Mouse (Mus musculus) ES-E14 (cell line): ENCODE measurements at regions not wholly inside any gene's neighbourhood (a gene's known extent, or its start where the extent isn't known, plus 50 kb on each side); places are given as distances from the start of the nearest gene placed in this dataset.
"Not testable (repeated sequence)": the region's sequence is repeated elsewhere in the genome, so short reads cannot be mapped to it uniquely, and the experiment has no call there.

ENCODE experiments used
- DNase-seq: peaks from one replicate; pipeline ENCODE4 v3.0.0-alpha.2; 2013; ENCODE audit warnings: low read depth, low spot score
- H3K27ac ChIP-seq: 2 replicates; pipeline ENCODE4 v1.5.1; 2012; ENCODE audit warnings: low read depth, mild to moderate bottlenecking, low read length, moderate library complexity, mixed read lengths; ENCODE audit not compliant: poor library complexity, insufficient read depth, severe bottlenecking
- H3K36me3 ChIP-seq: 2 replicates; pipeline ENCODE4 v1.6.1; 2012; ENCODE audit warnings: mild to moderate bottlenecking, low read length, moderate library complexity, mixed read lengths; ENCODE audit not compliant: control insufficient read depth, poor library complexity, insufficient read depth, severe bottlenecking
- H3K4me1 ChIP-seq, 2 experiments: fragments of 150-350 bp in 1 of 2; sonication (generic) in 1 of 2; 2 replicates each; pipeline ENCODE4 v1.6.1; 2012; ENCODE audit warnings: low read length in 2 of 2, mild to moderate bottlenecking in 1 of 2, mixed read lengths in 1 of 2; ENCODE audit not compliant: control insufficient read depth in 2 of 2, insufficient read depth in 2 of 2, poor library complexity in 1 of 2
- H3K4me3 ChIP-seq, 2 experiments: fragments of 150-350 bp in 1 of 2; sonication (generic) in 1 of 2; 2 replicates each; pipeline ENCODE4 v1.5.1; 2012; ENCODE audit warnings: low read length in 2 of 2, low read depth in 1 of 2, mild to moderate bottlenecking in 1 of 2, mixed read lengths in 1 of 2; ENCODE audit not compliant: insufficient read depth in 1 of 2, poor library complexity in 1 of 2, severe bottlenecking in 1 of 2
- H3K9ac ChIP-seq: 2 replicates; pipeline ENCODE4 v1.6.1; 2012; ENCODE audit warnings: low read depth, mild to moderate bottlenecking, low read length, mixed read lengths; ENCODE audit not compliant: poor library complexity, insufficient read depth, severe bottlenecking
- H3K9me3 ChIP-seq: fragments of 150-350 bp; sonication (generic); 2 replicates; pipeline ENCODE4 v1.6.1; 2012; ENCODE audit warnings: low read depth, mild to moderate bottlenecking, low read length; ENCODE audit not compliant: control insufficient read depth, insufficient read depth
- CHD2 ChIP-seq: IDR thresholded peaks from 2 replicates; pipeline ENCODE4 v1.6.1; 2014; ENCODE audit warnings: mild to moderate bottlenecking, low read depth, low read length, inconsistent platforms
- HCFC1 ChIP-seq: IDR thresholded peaks from 2 replicates; pipeline ENCODE4 v1.6.1; 2012; ENCODE audit warnings: low read length, inconsistent platforms, borderline replicate concordance; ENCODE audit not compliant: insufficient read depth
- MAFK ChIP-seq: IDR thresholded peaks from 2 replicates; pipeline ENCODE4 v1.6.1; 2014; ENCODE audit warnings: mild to moderate bottlenecking, low read depth, low read length, inconsistent platforms; ENCODE audit not compliant: insufficient read depth
- ZC3H11A ChIP-seq: IDR thresholded peaks from 2 replicates; pipeline ENCODE4 v1.6.1; 2012; ENCODE audit warnings: low read depth, mild to moderate bottlenecking, inconsistent platforms, low read length, borderline replicate concordance
- ZNF384 ChIP-seq: IDR thresholded peaks from 2 replicates; pipeline ENCODE4 v1.6.1; 2012; ENCODE audit warnings: low read depth, low read length, inconsistent platforms
- in situ Hi-C, 2 experiments: fragments of 600-800 bp; cut with MboI; formaldehyde crosslinking; loops; one replicate each; pipeline ENCODE4 v1.15.1; 2025; ENCODE audit warnings: low sequenced_read_pairs in 2 of 2, inconsistent platforms in 1 of 2; ENCODE audit not compliant: unreplicated experiment in 2 of 2

DNA sequence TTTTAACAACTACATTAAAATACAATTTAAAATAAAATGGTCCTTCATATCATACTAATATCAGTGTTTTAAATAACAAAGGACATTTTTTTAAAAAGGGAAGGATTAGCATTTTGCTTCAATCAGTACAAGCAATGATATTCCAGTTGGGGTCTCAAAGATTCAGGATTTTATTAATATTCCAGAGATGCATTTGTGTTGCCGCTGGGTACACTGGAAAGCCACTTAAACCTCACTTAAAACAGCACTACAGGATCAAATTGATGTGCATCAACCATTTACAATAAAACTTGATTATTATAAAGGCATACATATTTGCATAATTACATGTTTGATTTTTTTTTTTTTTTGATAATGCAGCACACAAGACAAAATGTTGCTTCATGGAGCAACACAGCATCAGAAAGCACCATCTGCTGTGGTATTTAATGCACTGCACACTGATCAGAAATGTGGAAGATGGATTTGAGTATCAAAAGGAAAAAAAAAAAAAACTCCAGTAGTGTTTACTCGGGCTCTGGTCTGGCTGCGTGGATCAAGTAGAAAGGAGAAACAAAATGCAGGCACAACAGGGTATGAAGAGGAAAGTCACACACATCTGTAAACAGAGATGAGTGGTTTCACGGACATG is 558.6 kb upstream of the Ptbp2 start:
- Histone ChIP-seq H3K36me3 (no peaks in the 10 kb centered on the region), H3K9me3 (no peaks in the 10 kb centered on the region), H3K27ac (no peak overlapping the region), H3K9ac (no peak overlapping the region), H3K4me1 (no peaks in the 10 kb centered on the region), H3K4me3 (no peak overlapping the region)
- no peak for DNase-seq
- TF ChIP-seq MAFK (no peak), CHD2 (no peak), HCFC1 (no peak), ZNF384 (no peak), ZC3H11A (no peak)
- in situ Hi-C loops, result no loop called here

DNA sequence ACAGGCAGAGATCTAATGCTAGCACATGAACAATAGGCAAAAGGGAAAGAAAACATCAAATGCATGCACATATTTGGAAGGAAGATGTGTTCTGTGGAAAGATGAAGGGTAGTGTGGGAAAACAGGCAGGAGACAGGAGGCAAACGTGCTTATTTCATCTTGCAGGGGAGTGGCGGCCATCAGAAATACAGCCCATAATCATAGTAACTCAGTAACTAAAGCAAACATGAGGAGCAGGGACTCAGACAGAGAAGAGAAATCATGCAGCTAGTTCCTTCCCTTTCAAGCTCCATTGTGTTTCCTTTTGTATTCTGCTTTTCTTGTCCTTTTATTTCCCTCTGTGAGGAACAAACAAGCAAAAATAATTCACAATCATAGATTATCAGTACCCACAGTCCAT is 557.6 kb upstream of the Ptbp2 start:
- H3K27ac ChIP-seq, result no peak overlapping the region
- no peak overlapping the region for H3K4me3 ChIP-seq
- no peak for DNase-seq
- H3K9me3 ChIP-seq, result no peaks in the 10 kb centered on the region
- in situ Hi-C loops, result no loop called here
- no peaks in the 10 kb centered on the region for H3K36me3 ChIP-seq
- TF ChIP-seq CHD2 (no peak), HCFC1 (no peak), ZNF384 (no peak), ZC3H11A (no peak), MAFK (no peak)
- H3K4me1 ChIP-seq, result no peaks in the 10 kb centered on the region
- H3K9ac ChIP-seq, result no peak overlapping the region

GRCm38 (mm10) chr3:120335843-120336585 is 551.7 kb upstream of the Ptbp2 start:
- H3K4me1 ChIP-seq, result no peaks in the 10 kb centered on the region
- H3K9ac ChIP-seq, result no peak overlapping the region
- TF ChIP-seq ZNF384 (no peak), CHD2 (no peak), ZC3H11A (no peak), MAFK (no peak), HCFC1 (no peak)
- in situ Hi-C loops, result no loop called here
- H3K27ac ChIP-seq, result no peak overlapping the region
- no peak for DNase-seq
- no peaks in the 10 kb centered on the region for H3K36me3 ChIP-seq
- H3K9me3 ChIP-seq, result no peaks in the 10 kb centered on the region
- no peak overlapping the region for H3K4me3 ChIP-seq

GRCm38 (mm10) chr3:120307042-120307441 is 522.8 kb upstream of the Ptbp2 start:
- H3K9me3 ChIP-seq, H3K4me1 ChIP-seq, H3K36me3 ChIP-seq, H3K9ac ChIP-seq, H3K4me3 ChIP-seq, in situ Hi-C loops, H3K27ac ChIP-seq, DNase-seq: not testable (repeated sequence)
